Mouse (Mus musculus) kidney, adult 9 months (tissue): ENCODE results near the gene Tns3.

Experiments
- DNase-seq: peaks from one replicate; pipeline ENCODE4 v3.0.0; 2022

Tns3 gene

DNA sequence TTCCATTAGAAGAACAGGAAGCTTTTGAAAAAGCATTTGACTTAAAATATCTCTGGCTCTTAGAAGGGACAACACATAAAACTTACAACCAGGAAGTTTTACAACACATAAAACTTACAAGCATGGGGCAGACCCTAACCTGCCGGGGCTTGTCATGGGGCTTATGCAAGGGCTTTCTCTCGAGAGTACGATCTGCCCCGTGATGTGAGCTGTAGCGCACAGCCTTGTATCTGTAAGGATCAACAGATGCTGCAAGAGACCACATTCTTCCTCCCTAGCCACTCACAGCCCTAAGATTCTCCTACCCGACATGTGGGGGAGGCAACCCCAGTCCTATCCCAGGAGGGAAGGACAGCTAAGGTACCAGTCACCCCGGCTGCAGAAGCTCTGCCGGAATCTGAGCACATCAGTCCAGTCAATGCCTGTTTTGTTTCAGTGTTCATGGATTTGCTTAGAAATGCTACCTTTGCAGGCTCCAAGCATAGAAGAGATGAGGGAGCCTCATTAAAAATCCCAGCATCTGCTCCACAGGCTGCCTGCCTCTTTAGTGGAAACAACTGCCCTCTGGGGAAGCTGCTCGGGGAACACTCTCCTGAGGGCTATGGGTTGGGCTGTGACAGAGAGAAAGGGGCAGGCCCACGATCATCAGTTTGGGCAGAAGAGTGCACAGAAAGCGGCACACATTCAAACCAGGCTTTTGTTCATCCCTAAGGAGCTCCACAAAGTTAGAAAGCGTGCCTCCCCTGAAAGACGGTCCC is 196.8 kb downstream of the Tns3 start:
- DNase-seq, result no peak

- no peak for DNase-seq
Observed at GRCm38 (mm10) chr11:8463866-8464265, 200.5 kb downstream of the Tns3 start.

DNA sequence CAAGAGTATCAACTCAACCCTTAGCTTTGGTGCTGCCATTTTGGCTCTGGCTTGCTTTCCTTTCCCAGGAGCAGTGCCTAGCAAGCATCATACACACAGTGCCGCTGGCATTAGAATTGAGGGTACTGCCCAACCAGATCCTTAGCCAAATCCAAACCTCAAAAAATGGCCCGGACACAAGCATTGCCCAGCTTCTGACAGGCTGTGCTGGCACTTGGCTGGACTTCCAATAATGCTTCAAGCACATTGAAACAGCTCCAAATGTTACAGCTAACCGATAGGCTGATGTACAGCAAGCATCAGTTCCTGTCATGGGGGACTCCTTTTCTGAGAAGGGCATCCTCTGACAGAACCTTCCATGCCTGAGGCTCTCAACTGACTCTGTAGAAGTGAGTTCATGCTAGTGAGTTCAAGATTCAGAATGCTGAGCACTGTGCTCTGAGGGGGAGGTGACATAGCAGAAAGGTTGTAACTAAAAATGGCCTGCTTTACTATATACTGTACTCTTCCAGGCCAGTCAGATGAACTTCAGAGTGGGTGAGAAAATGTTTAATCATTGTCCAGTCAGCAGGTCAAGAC is 201.4 kb downstream of the Tns3 start:
- no peak for DNase-seq

GRCm38 (mm10) chr11:8460835-8461234 is 203.5 kb downstream of the Tns3 start:
- no peak for DNase-seq

GRCm38 (mm10) chr11:8457951-8458350 is 206.4 kb downstream of the Tns3 start:
- DNase-seq, result peak; percentile 54

DNA sequence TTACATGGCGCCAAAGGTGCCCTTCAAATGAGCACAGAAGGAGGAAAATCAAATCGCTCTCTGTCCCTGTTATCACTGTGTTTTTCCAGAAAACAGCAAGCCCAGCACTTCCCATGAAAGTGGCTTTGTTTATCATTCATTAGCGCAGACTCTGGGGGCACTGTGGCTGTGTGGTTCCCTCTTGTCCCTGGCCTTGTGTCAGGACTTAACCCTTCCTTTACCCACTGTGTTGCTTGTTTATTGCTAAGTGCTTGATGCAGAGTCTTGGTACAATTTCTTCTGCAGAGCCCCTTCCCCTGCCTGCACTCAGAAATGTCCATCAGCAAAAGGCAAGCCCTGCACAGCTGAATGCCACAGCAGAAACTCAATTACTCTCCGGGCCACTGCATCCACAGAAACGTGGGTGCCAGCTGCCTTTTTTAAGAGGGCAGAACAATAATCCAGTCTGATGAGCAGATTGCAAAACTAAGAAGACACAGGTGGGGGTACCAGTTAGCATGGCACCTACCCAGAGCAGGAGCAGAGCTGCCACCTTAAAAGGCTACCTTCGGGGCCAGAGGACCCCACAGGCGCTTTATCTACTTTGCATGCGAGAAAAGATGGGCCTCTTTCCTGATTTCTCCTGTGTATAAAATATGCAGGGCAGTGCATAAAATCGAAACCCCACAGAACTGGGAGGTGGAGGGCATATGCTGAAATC is 207.6 kb downstream of the Tns3 start:
- no peak for DNase-seq

- peak; percentile 22 for DNase-seq
Observed at GRCm38 (mm10) chr11:8455650-8456049, 208.7 kb downstream of the Tns3 start.

GRCm38 (mm10) chr11:8453252-8453651 is 211.1 kb downstream of the Tns3 start:
- no peak for DNase-seq

- no peak for DNase-seq
Observed at GRCm38 (mm10) chr11:8451597-8452201, 212.6 kb downstream of the Tns3 start.

DNA sequence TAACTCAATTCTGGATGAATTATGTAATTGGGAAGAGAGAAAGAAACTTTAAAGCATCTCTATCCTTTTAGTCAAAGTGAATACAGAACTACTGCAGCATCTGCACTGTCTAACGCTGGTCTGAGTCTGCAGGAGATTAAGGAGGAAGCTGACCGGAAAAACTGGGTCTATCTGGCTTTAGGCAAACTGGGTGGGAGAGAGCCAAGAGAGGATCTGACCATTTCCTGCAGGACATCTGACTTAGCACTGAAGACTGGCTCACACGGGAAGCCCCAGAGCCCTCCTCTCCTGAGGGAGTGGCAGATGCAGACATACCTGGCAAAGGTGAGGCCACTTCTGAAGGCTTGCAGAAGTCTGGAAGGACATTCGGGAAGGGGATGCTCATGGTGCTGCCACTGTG is 213.8 kb downstream of the Tns3 start:
- DNase-seq, result peak; percentile 34

- peak; percentile 66 for DNase-seq
Observed at GRCm38 (mm10) chr11:8445915-8446356, 218.4 kb downstream of the Tns3 start.

DNA sequence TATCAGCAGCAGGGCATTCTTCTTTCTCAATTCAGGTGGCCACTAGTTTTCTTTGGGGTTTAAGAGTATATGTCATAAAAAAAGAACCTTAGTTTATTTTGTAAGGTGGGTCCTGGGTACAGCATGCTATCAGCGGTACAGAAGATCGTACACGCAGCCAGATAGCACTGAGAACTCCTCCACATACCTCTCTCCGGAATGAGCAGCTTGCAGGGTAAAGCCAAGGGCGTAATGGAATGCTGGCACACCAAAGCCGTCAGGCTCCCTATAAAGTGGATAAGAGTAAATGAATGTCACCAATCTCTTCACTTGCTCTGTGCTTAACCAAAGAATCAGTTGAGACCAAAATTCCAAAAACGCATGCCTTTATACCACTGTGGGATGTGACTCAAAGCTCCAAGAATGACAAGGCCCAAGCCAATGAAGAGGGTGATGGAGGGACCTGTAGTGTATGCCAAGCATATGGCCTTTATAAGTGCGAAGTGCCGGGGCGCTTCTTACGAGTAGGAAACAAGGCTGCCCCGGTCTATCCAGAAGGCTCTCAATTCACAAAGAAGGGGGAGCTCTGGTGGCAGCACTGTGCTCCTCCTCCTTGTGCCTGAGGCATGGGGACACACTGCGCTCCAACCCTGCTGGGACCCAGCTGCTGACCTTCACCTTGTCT is 219.4 kb downstream of the Tns3 start:
- DNase-seq, result no peak

- DNase-seq, result peak; percentile 65
Observed at GRCm38 (mm10) chr11:8443539-8444292, 220.6 kb downstream of the Tns3 start.

- no peak for DNase-seq
Observed at GRCm38 (mm10) chr11:8440706-8441105, 223.6 kb downstream of the Tns3 start.

DNA sequence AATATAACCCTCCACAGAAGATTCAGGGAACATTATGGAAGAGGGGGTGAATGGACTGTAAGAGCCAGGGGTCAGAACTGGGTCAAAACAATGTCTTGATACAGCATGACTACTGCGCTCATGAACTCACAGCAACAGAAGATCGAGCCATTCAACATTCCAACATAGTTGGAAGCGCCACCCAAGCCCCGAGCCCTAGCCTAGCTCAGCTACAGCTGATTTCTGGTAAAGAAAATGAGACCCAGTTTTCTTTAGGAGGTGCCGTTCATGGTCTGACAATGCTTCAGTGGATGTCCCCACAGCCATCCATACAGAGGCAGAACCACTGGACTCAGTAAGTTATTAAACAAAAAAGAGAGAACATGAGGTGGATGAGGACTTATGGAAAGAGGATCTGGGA is 224.1 kb downstream of the Tns3 start:
- DNase-seq, result no peak

DNA sequence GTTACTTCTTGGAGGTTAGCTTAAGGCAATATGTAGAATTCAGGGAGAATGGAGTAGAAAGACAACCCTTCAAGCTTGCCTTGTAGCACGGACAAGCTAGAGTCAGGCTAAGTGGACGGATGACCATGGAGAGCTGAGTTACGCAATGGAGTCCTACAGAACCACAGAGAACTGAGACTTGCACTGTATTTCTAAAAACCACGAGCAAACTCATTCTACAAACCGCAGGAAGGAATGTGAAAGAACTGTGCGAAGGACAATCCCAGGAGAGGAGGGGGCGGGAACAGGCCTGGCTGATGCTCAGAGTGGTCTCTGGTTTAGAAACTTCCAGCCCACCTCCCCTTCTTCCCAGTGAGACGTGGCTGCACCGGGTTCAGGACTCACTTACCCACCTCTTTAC is 225.3 kb downstream of the Tns3 start:
- DNase-seq, result no peak

DNA sequence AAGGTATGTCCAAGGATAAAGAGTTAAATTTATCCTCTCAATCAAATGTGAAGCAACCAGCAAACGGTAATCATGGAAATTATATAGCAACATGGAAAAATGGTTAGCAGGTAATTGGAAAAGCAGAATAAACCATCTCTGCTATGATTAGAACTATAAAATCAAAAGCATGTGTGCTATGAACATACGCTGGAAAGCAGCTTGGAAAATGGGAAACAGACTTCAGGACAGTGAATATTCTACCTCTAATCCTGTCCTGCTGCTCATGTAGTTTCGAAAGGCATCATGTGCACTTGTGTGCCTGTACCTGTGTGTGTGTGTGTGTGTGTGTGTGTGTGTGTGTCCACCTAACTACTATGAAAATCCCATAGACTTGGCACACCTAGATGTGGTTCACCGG is 226.1 kb downstream of the Tns3 start:
- DNase-seq, result no peak

- DNase-seq, result no peak
Observed at GRCm38 (mm10) chr11:8435101-8435500, 229.2 kb downstream of the Tns3 start.

DNA sequence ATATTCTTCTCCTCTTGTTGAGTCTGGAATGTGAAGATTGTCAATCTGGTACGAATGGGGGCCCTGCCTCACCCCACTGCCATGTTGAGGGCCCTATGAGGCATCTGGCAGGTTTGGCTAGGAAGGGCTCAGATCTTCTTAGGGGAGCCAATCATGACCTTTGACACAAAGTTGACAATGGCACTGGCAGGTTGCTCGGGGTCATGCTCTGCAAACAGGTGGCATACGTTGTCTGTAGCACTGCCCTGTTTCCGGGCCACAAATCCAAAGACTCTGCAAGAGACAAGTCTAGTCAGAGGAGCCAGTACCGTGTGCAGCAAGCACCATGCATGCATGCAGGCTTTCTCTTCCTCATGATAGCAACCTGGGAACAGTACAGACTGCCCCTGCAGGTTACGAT is 230.0 kb downstream of the Tns3 start:
- no peak for DNase-seq

GRCm38 (mm10) chr11:8433443-8433842 is 230.9 kb downstream of the Tns3 start:
- DNase-seq, result no peak

DNA sequence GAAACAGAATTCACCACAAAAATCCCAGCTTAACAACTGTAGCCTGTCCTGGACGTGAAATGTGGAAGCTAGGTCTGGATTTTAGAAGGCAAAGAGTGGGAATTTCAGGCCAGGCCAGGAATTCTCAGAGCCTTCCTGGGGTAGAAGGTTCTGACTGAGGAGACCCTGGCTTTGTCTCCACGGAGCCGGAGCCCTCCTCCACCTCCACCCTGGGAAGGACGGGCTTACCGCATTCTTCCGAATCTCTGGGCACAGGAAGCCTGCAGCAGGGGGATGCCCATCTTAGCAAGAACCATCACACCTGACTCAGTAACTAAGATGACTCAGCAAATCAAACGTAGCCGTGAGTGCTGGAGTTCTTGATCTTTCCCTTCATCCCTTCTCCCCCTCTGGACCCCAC is 231.4 kb downstream of the Tns3 start:
- no peak for DNase-seq

GRCm38 (mm10) chr11:8427660-8428059 is 236.7 kb downstream of the Tns3 start:
- no peak for DNase-seq

- DNase-seq, result no peak
Observed at GRCm38 (mm10) chr11:8425226-8425570, 239.1 kb downstream of the Tns3 start.
